Mouse (Mus musculus) hindbrain, embryonic 11.5 days (tissue): ENCODE results near the gene Rpl28. TPM values are rescaled to one million over a fixed set of nuclear protein-coding genes. Genes with fewer than 3 reads are reported as not detected.
A peak's percentile ranks its signal among the peaks of the same experiment; 100 is the strongest.

Source experiments
- ATAC-seq: fragments of 200-750 bp; cut with Nextera tagmentation; 2 replicates; pipeline ENCODE4 v1.8.0; 2017; ENCODE audit warnings: mild to moderate bottlenecking, moderate TSS enrichment, moderate library complexity; ENCODE audit not compliant: low FRiP score
- DNase-seq: peaks from one replicate; pipeline ENCODE4 v3.0.0-alpha.2; 2015; ENCODE audit warnings: low spot score
- H3K27ac ChIP-seq: fragments of 300-500 bp; sonication (generic); 2 replicates; pipeline ENCODE4 v1.5.1; 2014; ENCODE audit warnings: mild to moderate bottlenecking, low read depth, low read length
- H3K27me3 ChIP-seq: fragments of 300-500 bp; sonication (generic); 2 replicates; pipeline ENCODE4 v1.6.1; 2014; ENCODE audit warnings: mild to moderate bottlenecking, low read length, moderate library complexity, mixed read lengths; ENCODE audit not compliant: control insufficient read depth, insufficient read depth
- H3K36me3 ChIP-seq: fragments of 300-500 bp; sonication (generic); 2 replicates; pipeline ENCODE4 v1.6.1; 2014; ENCODE audit warnings: mild to moderate bottlenecking, low read length, moderate library complexity, mixed read lengths; ENCODE audit not compliant: control insufficient read depth, insufficient read depth
- H3K4me1 ChIP-seq: fragments of 300-500 bp; sonication (generic); replicated peaks from 2 replicates; pipeline ENCODE4 v1.6.1; 2014; ENCODE audit warnings: low read length, mixed read lengths; ENCODE audit not compliant: control insufficient read depth, insufficient read depth
- H3K4me2 ChIP-seq: fragments of 300-500 bp; sonication (generic); replicated peaks from 2 replicates; pipeline ENCODE4 v1.6.1; 2014; ENCODE audit warnings: mild to moderate bottlenecking, low read depth, low read length
- H3K4me3 ChIP-seq: fragments of 300-500 bp; sonication (generic); 2 replicates; pipeline ENCODE4 v1.5.1; 2014; ENCODE audit warnings: low read depth, low read length
- H3K9ac ChIP-seq: fragments of 300-500 bp; sonication (generic); 2 replicates; pipeline ENCODE4 v1.6.1; 2014; ENCODE audit warnings: low read depth, low read length
- H3K9me3 ChIP-seq: fragments of 300-500 bp; sonication (generic); 2 replicates; pipeline ENCODE4 v1.6.1; 2016; ENCODE audit warnings: low read length; ENCODE audit not compliant: control insufficient read depth
- WGBS: fragments of 180-500 bp; shearing (Covaris S2); extraction: QIAGEN DNeasy Blood & Tissue Kit; methylation state at CpG from one replicate; pipeline ENCODE4 v1.1.7; 2014; 5-methylcytosine and 5-hydroxymethylcytosine counted together
- polyA plus RNA-seq: library from polyadenylated mRNA; unstranded; fragments of >200 nt; fragmentation: Nextera tagmentation; extraction: Ambion mirVana; gene quantifications from 2 replicates; pipeline ENCODE4 v1.2.1, GENCODE M21; 2014

Gene Rpl28
- polyA plus RNA-seq, 1 experiment from 2014 or later = 186 TPM

GRCm38 (mm10) chr7:4836351-4836792 lies 43.7 kb downstream of the Rpl28 start:
- WGBS = 0% methylated on average over 40 of the region's 51 CpGs
- Histone ChIP-seq H3K9me3 (no peaks in the 10 kb centered on the region), H3K4me2 (peak overlapping the region; percentile 96), H3K9ac (peak overlapping the region; percentile 73), H3K4me1 (no peaks in the 10 kb centered on the region; the same call in 1 of the 2 replicates), H3K36me3 (no peaks in the 10 kb centered on the region), H3K4me3 (peak overlapping the region; percentile 55), H3K27ac (peak overlapping the region; percentile 67; the same call in 1 of the 2 replicates), H3K27me3 (peaks cover 17% of the 10 kb centered on the region)
- DNase-seq (peak; percentile 79), ATAC-seq (peak; percentile 92)

GRCm38 (mm10) chr7:4837639-4838038 lies 45.0 kb downstream of the Rpl28 start:
- 13% methylated on average over 1 of the region's 1 CpGs for WGBS
- Histone ChIP-seq H3K4me1 (no peaks in the 10 kb centered on the region; the same call in none of the 2 replicates), H3K4me2 (no peak overlapping the region), H3K36me3 (no peaks in the 10 kb centered on the region), H3K27me3 (peaks cover 21% of the 10 kb centered on the region), H3K27ac (no peak overlapping the region), H3K9ac (no peak overlapping the region), H3K4me3 (no peak overlapping the region), H3K9me3 (no peaks in the 10 kb centered on the region)
- no peak for DNase-seq
- no peak for ATAC-seq

GRCm38 (mm10) chr7:4842077-4842476 lies 49.4 kb downstream of the Rpl28 start:
- WGBS = 43% methylated on average over 5 of the region's 5 CpGs
- peaks cover 3% of the 10 kb centered on the region for H3K4me1 ChIP-seq
- no peaks in the 10 kb centered on the region for H3K36me3 ChIP-seq
- peak; percentile 0; the same call in 1 of the 2 replicates for ATAC-seq
- H3K4me2 ChIP-seq = no peak overlapping the region
- peaks cover 12% of the 10 kb centered on the region for H3K27me3 ChIP-seq
- peak overlapping the region; percentile 36; the same call in 1 of the 2 replicates for H3K27ac ChIP-seq
- H3K4me3 ChIP-seq = no peak overlapping the region
- 0 out of 2 replicates have a peak overlapping the region, but pooled peaks have one; percentile 15 for H3K9ac ChIP-seq
- H3K9me3 ChIP-seq = no peaks in the 10 kb centered on the region
- peak; percentile 19 for DNase-seq

GRCm38 (mm10) chr7:4842634-4843131 lies 50.0 kb downstream of the Rpl28 start:
- no peaks in the 10 kb centered on the region for H3K9me3 ChIP-seq
- H3K27me3 ChIP-seq = peaks cover 12% of the 10 kb centered on the region
- H3K4me3 ChIP-seq = peak overlapping the region; percentile 58
- peak overlapping the region; percentile 90 for H3K4me2 ChIP-seq
- H3K4me1 ChIP-seq = peaks cover 3% of the 10 kb centered on the region
- no peaks in the 10 kb centered on the region for H3K36me3 ChIP-seq
- peak; percentile 57 for DNase-seq
- H3K9ac ChIP-seq = 0 out of 2 replicates have a peak overlapping the region, but pooled peaks have one; percentile 37
- peak overlapping the region; percentile 36; the same call in 1 of the 2 replicates for H3K27ac ChIP-seq
- WGBS = 2% methylated on average over 16 of the region's 16 CpGs
- peak; percentile 56 for ATAC-seq

GRCm38 (mm10) chr7:4843604-4844244 lies 51.0 kb downstream of the Rpl28 start:
- Histone ChIP-seq H3K9ac (peak overlapping the region; percentile 46; the same call in 1 of the 2 replicates), H3K9me3 (no peaks in the 10 kb centered on the region), H3K4me3 (peak overlapping the region; percentile 58), H3K4me2 (peak overlapping the region; percentile 90), H3K27me3 (peaks cover 10% of the 10 kb centered on the region), H3K36me3 (no peaks in the 10 kb centered on the region), H3K4me1 (peaks cover 3% of the 10 kb centered on the region), H3K27ac (peak overlapping the region; percentile 51; the same call in 1 of the 2 replicates)
- DNase-seq (peak; percentile 84), ATAC-seq (peak; percentile 63)
- under 1% methylated on average over 34 of the region's 34 CpGs for WGBS

- ATAC-seq (peak; percentile 75), DNase-seq (no peak)
- H3K27ac ChIP-seq = peak within 1 kb of the TSS; percentile 71
- WGBS = under 1% methylated on average over 35 of the region's 41 CpGs
- no peaks in the 10 kb centered on the region for H3K36me3 ChIP-seq
- peaks cover 10% of the 10 kb centered on the region for H3K27me3 ChIP-seq
- H3K4me3 ChIP-seq = peak within 1 kb of the TSS; percentile 58
- H3K9me3 ChIP-seq = no peaks in the 10 kb centered on the region
- H3K4me2 ChIP-seq = peak within 1 kb of the TSS; percentile 90
- peaks cover 3% of the 10 kb centered on the region for H3K4me1 ChIP-seq
- H3K9ac ChIP-seq = peak within 1 kb of the TSS; percentile 46
Observed at GRCm38 (mm10) chr7:4844245-4844916, 51.7 kb downstream of the Rpl28 start, which contains the start of gene Shisa7. Gene Shisa7 (minus strand): TSS chr7:4844696.

Other genes with a start within 250 kb of the Rpl28 start
- gene Syt5, start 245.3 kb upstream of the Rpl28 start, polyA plus RNA-seq = 14.3 and 15.2 TPM in 2 replicates
- gene Ptprh, start 188.8 kb upstream of the Rpl28 start, polyA plus RNA-seq = 0.11 TPM in 1 of 2 replicates, not detected in the other
- gene Tmem86b, start 161.5 kb upstream of the Rpl28 start, polyA plus RNA-seq = 3.2 and 3.3 TPM in 2 replicates
- 6.0 and 8.1 TPM in 2 replicates for gene Ppp6r1, start 133.9 kb upstream of the Rpl28 start, polyA plus RNA-seq
- gene Hspbp1, start 107.8 kb upstream of the Rpl28 start, polyA plus RNA-seq = 112 and 114 TPM in 2 replicates
- 3.1 and 5.1 TPM in 2 replicates for gene Brsk1, start 102.3 kb upstream of the Rpl28 start, polyA plus RNA-seq
- 0.22 and 0.26 TPM in 2 replicates for gene Tmem150b, start 67.6 kb upstream of the Rpl28 start, polyA plus RNA-seq
- 64.3 and 69.2 TPM in 2 replicates for gene Kmt5c, start 52.8 kb upstream of the Rpl28 start, polyA plus RNA-seq
- gene Cox6b2, start 39.8 kb upstream of the Rpl28 start, polyA plus RNA-seq = 28.0 and 28.5 TPM in 2 replicates
- not detected in 2 replicates for gene Fam71e2, start 21.6 kb upstream of the Rpl28 start, polyA plus RNA-seq
- 0.08 and 0.14 TPM in 2 replicates for gene Il11, start 10.0 kb upstream of the Rpl28 start, polyA plus RNA-seq
- gene Tmem190, start 9.9 kb upstream of the Rpl28 start, polyA plus RNA-seq = not detected in 2 replicates
- 0.78 and 0.93 TPM in 2 replicates for gene Tmem238, start 3.2 kb upstream of the Rpl28 start, polyA plus RNA-seq
- gene Ube2s, start 19.7 kb downstream of the Rpl28 start, polyA plus RNA-seq = 400 and 452 TPM in 2 replicates
- 2.9 and 4.1 TPM in 2 replicates for gene Shisa7, start 51.8 kb downstream of the Rpl28 start, polyA plus RNA-seq
- 2.5 and 2.9 TPM in 2 replicates for gene Isoc2b, start 77.4 kb downstream of the Rpl28 start, polyA plus RNA-seq
- 1.1 TPM in 2 replicates for gene Isoc2a, start 84.3 kb downstream of the Rpl28 start, polyA plus RNA-seq
- 0.11 TPM in 1 of 2 replicates, not detected in the other for gene Gm36210, start 113.6 kb downstream of the Rpl28 start, polyA plus RNA-seq
- gene Zfp628, start 122.3 kb downstream of the Rpl28 start, polyA plus RNA-seq = 4.0 and 4.2 TPM in 2 replicates
- 7.1 and 7.3 TPM in 2 replicates for gene Nat14, start 129.2 kb downstream of the Rpl28 start, polyA plus RNA-seq
- 1.1 and 1.4 TPM in 2 replicates for gene Ssc5d, start 132.9 kb downstream of the Rpl28 start, polyA plus RNA-seq
- 0.07 and 0.09 TPM in 2 replicates for gene Sbk2, start 171.5 kb downstream of the Rpl28 start, polyA plus RNA-seq
- gene Sbk3, start 178.3 kb downstream of the Rpl28 start, polyA plus RNA-seq = 0.04 TPM in 1 of 2 replicates, not detected in the other
- gene Zfp579, start 203.3 kb downstream of the Rpl28 start, polyA plus RNA-seq = 45.0 and 61.0 TPM in 2 replicates
- 7.5 and 10.6 TPM in 2 replicates for gene Zfp524, start 221.5 kb downstream of the Rpl28 start, polyA plus RNA-seq
- 38.2 and 43.2 TPM in 2 replicates for gene Fiz1, start 221.8 kb downstream of the Rpl28 start, polyA plus RNA-seq
- 0.19 and 1.8 TPM in 2 replicates for gene Gm44973, start 222.6 kb downstream of the Rpl28 start, polyA plus RNA-seq
- gene Zfp865, start 227.5 kb downstream of the Rpl28 start, polyA plus RNA-seq = 5.7 and 8.6 TPM in 2 replicates
- 7.2 and 8.6 TPM in 2 replicates for gene Ccdc106, start 227.7 kb downstream of the Rpl28 start, polyA plus RNA-seq
- gene 4632433K11Rik, start 241.2 kb downstream of the Rpl28 start, polyA plus RNA-seq = not detected in 2 replicates
- 3.1 and 4.3 TPM in 2 replicates for gene Zfp784, start 245.6 kb downstream of the Rpl28 start, polyA plus RNA-seq